Mouse (Mus musculus): ENCODE results near the gene Gm4181.
"Not testable (repeated sequence)": the region's sequence is repeated elsewhere in the genome, so short reads cannot be mapped to it uniquely, and the experiment has no call there.

Gm4181 gene

GRCm38 (mm10) chr14:51635566-51635965, at the start of gene Gm4181:
TSS of gene Gm4181 (minus strand) at chr14:51635666.
- not testable (repeated sequence) for DNase-seq

GRCm38 (mm10) chr14:51677269-51677668, 41.8 kb upstream of the Gm4181 start:
- DNase-seq, result no peak

- DNase-seq, result peak; percentile 4 to 13
Measured at GRCm38 (mm10) chr14:51632426-51632825, 3.0 kb downstream of the Gm4181 start.

GRCm38 (mm10) chr14:51611210-51611609, 24.3 kb downstream of the Gm4181 start, which contains the start of gene Gm17078:
TSS of gene Gm17078 (minus strand) at chr14:51611310.
- no peak for DNase-seq

- DNase-seq, result not testable (repeated sequence)
Measured at GRCm38 (mm10) chr14:51592039-51592438, 43.4 kb downstream of the Gm4181 start, which contains the start of gene Gm17174. TSS of gene Gm17174 (minus strand) at chr14:51592139.

Data from thymus, adult 18-20 months (tissue).